Mouse (Mus musculus) midbrain, embryonic 13.5 days (tissue): ENCODE results near the gene Kdm5a. TPM values are rescaled to one million over a fixed set of nuclear protein-coding genes. Genes with fewer than 3 reads are reported as not detected.
A peak's percentile ranks its signal among the peaks of the same experiment; 100 is the strongest.

Source experiments
- ATAC-seq: fragments of 200-750 bp; cut with Nextera tagmentation; 2 replicates; pipeline ENCODE4 v1.8.0; 2017; ENCODE audit warnings: mild to moderate bottlenecking, moderate TSS enrichment, moderate library complexity
- H3K27ac ChIP-seq: fragments of 300-500 bp; sonication (generic); 2 replicates; pipeline ENCODE4 v1.5.1; 2015; ENCODE audit warnings: inconsistent platforms, mild to moderate bottlenecking, moderate library complexity
- H3K27me3 ChIP-seq: fragments of 300-500 bp; sonication (generic); 2 replicates; pipeline ENCODE4 v1.6.1; 2015; ENCODE audit warnings: mild to moderate bottlenecking, inconsistent platforms
- H3K36me3 ChIP-seq: fragments of 300-500 bp; sonication (generic); 2 replicates; pipeline ENCODE4 v1.6.1; 2015; ENCODE audit warnings: mild to moderate bottlenecking, inconsistent platforms
- H3K4me1 ChIP-seq: fragments of 300-500 bp; sonication (generic); replicated peaks from 2 replicates; pipeline ENCODE4 v1.6.1; 2015; ENCODE audit warnings: inconsistent platforms
- H3K4me2 ChIP-seq: fragments of 300-500 bp; sonication (generic); replicated peaks from 2 replicates; pipeline ENCODE4 v1.6.1; 2015; ENCODE audit warnings: moderate library complexity, mild to moderate bottlenecking, inconsistent platforms
- H3K4me3 ChIP-seq: fragments of 300-500 bp; sonication (generic); replicated peaks from 2 replicates; pipeline ENCODE4 v1.5.1; 2015; ENCODE audit warnings: mild to moderate bottlenecking, inconsistent platforms
- H3K9ac ChIP-seq: fragments of 300-500 bp; sonication (generic); replicated peaks from 2 replicates; pipeline ENCODE4 v1.6.1; 2015; ENCODE audit warnings: mild to moderate bottlenecking, inconsistent platforms
- H3K9me3 ChIP-seq: fragments of 300-500 bp; sonication (generic); 2 replicates; pipeline ENCODE4 v1.6.1; 2016; ENCODE audit warnings: mild to moderate bottlenecking, inconsistent platforms
- WGBS: fragments of 180-500 bp; shearing (Covaris S2); methylation state at CpG from one replicate; pipeline ENCODE4 v1.1.7; 2015; 5-methylcytosine and 5-hydroxymethylcytosine counted together
- polyA plus RNA-seq: library from polyadenylated mRNA; unstranded; fragments of >200 nt; fragmentation: Nextera tagmentation; extraction: Ambion mirVana; gene quantifications from 2 replicates; pipeline ENCODE4 v1.2.1, GENCODE M21; 2015

The Kdm5a gene
- polyA plus RNA-seq, 1 experiment from 2014 or later, result 54.0 TPM

DNA sequence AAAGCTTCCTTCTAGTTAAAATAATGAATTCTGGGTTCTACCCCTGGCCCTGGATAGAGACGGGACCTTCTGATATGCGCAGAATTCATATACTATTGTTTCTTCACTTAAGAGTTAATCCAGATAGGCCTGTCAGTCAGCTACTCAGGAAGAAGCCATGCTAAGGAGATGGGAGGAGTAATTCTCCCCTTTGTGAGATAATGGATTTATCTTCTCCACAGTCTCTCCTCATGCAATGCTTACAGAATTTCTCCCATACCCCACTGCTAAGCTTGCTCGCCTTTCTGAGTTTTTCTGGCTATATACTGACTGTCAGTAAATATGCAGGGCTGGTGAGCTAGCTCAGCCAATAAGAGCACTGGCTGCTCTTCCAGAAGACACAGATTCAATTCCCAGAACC lies 86.3 kb downstream of the Kdm5a start:
- Histone ChIP-seq H3K36me3 (no peaks in the 10 kb centered on the region), H3K4me1 (no peaks in the 10 kb centered on the region), H3K4me2 (no peak overlapping the region), H3K27ac (no peak overlapping the region), H3K9me3 (no peaks in the 10 kb centered on the region), H3K27me3 (no peaks in the 10 kb centered on the region), H3K9ac (no peak overlapping the region), H3K4me3 (no peak overlapping the region)
- ATAC-seq, result no peak
- 88% methylated on average over 3 of the region's 3 CpGs for WGBS

DNA sequence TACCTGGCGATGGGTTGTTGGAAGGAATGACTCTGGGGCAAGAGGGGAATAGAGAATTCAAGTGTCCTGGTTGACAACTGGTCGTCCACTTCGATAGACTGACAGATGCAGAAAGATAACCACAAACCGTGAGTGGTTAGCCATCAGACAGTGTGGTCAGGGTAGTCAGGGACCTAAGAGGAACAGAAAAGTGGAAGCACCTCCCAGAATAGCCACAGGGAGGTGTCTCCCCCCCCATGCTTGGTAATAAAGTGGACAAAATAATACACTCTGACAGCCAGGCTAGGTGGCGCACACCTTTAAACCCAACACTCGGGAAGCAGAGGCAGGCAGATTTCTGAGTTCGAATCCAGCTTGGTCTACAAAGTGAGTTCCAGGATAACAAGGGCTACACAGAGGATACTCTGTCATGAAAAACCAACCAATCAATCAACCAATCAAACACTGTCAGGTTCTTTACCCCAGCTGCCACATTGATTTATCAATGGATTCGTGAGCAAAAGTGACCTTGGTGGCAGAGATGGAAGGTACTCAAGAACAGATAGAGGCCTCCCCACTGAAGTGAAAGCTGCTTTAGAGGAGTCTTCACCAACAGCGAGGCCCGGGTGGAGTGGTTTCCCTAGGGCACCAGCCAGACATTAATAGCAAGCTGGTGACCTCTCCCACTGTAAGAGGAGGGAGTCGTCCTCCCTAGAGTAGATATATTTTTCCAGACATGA lies 88.6 kb downstream of the Kdm5a start:
- no peak overlapping the region for H3K4me2 ChIP-seq
- H3K27me3 ChIP-seq, result no peaks in the 10 kb centered on the region
- no peaks in the 10 kb centered on the region for H3K4me1 ChIP-seq
- H3K4me3 ChIP-seq, result no peak overlapping the region
- 90% methylated on average over 11 of the region's 11 CpGs for WGBS
- no peaks in the 10 kb centered on the region for H3K9me3 ChIP-seq
- no peaks in the 10 kb centered on the region for H3K36me3 ChIP-seq
- no peak overlapping the region for H3K9ac ChIP-seq
- H3K27ac ChIP-seq, result no peak overlapping the region
- ATAC-seq, result no peak

DNA sequence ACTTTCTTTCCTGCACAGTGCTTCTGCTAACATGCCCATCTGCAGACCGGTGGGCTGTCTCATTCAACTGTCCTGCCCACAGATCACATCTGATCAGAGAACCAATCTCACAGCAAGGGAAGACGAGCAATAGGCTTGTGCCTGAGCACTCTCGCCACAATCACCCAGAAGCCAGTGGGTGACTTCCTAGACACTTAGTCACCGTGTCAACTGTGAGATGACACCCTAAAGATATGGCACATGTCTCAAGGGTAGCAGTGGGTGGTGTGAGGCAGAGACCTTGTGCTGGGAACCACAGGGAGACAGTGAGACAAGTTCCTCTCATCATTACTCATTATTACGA lies 89.2 kb downstream of the Kdm5a start:
- no peak overlapping the region for H3K9ac ChIP-seq
- H3K4me2 ChIP-seq, result no peak overlapping the region
- H3K9me3 ChIP-seq, result no peaks in the 10 kb centered on the region
- H3K36me3 ChIP-seq, result no peaks in the 10 kb centered on the region
- WGBS, result 86% methylated on average over 5 of the region's 5 CpGs
- no peaks in the 10 kb centered on the region for H3K4me1 ChIP-seq
- no peak overlapping the region for H3K27ac ChIP-seq
- H3K27me3 ChIP-seq, result no peaks in the 10 kb centered on the region
- no peak for ATAC-seq
- H3K4me3 ChIP-seq, result no peak overlapping the region

DNA sequence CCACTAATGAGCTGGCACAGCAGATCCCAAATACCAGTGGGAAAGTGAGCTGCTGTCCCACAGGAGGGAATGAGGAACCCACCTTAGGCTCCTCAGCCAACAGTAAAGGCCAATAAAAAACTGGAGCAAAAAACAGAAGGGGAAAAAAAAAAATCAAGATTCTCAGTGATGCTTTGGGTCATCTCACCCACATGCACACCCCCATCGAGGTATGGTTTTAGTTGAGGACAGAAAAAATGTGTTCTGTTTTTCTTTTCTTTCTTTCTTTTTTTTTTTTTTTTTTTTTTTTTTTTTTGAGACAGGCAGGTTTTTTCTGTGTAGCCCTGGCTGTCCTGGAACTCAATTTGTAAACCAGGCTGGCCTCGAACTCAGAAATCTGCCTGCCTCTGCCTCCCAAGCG lies 89.6 kb downstream of the Kdm5a start:
- Histone ChIP-seq H3K4me1 (no peaks in the 10 kb centered on the region), H3K9ac (no peak overlapping the region), H3K27me3 (no peaks in the 10 kb centered on the region), H3K27ac (no peak overlapping the region), H3K9me3 (no peaks in the 10 kb centered on the region), H3K36me3 (no peaks in the 10 kb centered on the region), H3K4me3 (no peak overlapping the region), H3K4me2 (no peak overlapping the region)
- 91% methylated on average over 3 of the region's 3 CpGs for WGBS
- no peak for ATAC-seq

DNA sequence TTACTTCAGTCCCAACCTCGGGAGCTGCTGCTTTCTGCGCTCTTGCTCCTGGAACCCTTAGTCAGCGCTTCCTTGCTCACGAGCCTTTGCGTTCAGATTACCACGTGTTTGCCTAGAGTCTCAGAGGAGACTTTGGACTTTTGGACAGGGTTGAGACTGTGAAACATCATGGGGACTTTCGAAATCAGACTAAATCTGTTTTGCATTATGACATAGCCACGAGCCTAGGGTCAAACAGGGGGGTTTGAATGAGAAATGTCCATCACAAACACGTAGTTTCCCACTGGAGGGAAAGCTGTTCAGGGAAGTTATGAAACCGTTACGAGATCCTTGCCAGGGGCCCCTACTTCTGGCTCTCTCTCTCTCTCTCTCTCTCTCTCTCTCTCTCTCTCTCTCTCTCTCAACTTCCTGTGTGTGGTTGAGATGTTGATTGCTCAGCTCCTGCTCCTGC lies 90.7 kb downstream of the Kdm5a start:
- no peak overlapping the region for H3K9ac ChIP-seq
- 75% methylated on average over 11 of the region's 11 CpGs for WGBS
- H3K4me3 ChIP-seq, result no peak overlapping the region
- ATAC-seq, result no peak
- H3K27ac ChIP-seq, result no peak overlapping the region
- H3K9me3 ChIP-seq, result no peaks in the 10 kb centered on the region
- H3K36me3 ChIP-seq, result no peaks in the 10 kb centered on the region
- H3K4me1 ChIP-seq, result no peaks in the 10 kb centered on the region
- H3K27me3 ChIP-seq, result no peaks in the 10 kb centered on the region
- H3K4me2 ChIP-seq, result no peak overlapping the region

DNA sequence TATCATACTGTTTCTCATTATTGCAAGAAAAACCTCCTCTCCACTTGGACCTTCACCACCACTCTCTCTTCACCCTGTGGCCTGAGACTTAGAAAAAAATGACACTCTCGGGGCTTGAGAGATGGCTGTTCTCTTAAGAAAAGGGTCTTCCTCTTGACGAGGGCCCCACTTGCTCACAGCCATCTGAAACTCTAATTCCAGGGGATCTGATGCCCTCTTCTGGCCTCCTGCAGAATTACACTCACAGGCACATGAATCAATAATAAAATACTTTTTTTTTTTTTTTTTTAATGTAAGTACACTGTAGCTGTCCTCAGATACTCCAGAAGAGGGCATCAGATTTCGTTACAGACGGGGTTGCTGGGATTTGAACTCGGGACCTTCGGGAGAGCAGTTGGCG lies 93.2 kb downstream of the Kdm5a start:
- no peaks in the 10 kb centered on the region for H3K36me3 ChIP-seq
- no peaks in the 10 kb centered on the region for H3K4me1 ChIP-seq
- no peak overlapping the region for H3K4me2 ChIP-seq
- H3K27ac ChIP-seq, result no peak overlapping the region
- no peak overlapping the region for H3K9ac ChIP-seq
- ATAC-seq, result no peak
- WGBS, result 75% methylated on average over 7 of the region's 7 CpGs
- peaks cover 12% of the 10 kb centered on the region for H3K27me3 ChIP-seq
- H3K9me3 ChIP-seq, result no peaks in the 10 kb centered on the region
- H3K4me3 ChIP-seq, result no peak overlapping the region

DNA sequence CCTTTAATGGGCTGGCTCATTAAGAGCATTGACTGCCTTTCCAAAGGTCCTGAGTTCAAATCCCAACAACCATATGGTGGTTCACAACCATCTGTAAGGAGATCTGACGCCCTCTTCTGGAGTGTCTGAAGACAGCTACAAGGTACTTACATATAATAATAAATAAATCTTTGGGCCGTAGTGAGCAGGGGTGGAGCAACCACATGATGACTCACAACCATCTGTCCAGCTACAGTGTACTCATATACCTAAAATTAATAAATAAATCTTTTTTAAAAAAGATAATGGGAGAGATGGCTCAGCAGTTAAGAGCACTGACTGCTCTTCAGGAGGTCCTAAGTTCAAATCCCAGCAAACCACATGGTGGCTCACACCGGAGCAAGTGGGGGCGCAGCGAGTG lies 93.8 kb downstream of the Kdm5a start:
- H3K9ac ChIP-seq, result no peak overlapping the region
- no peaks in the 10 kb centered on the region; the same call in 1 of the 2 replicates for H3K4me1 ChIP-seq
- H3K27me3 ChIP-seq, result peaks cover 19% of the 10 kb centered on the region
- H3K9me3 ChIP-seq, result no peaks in the 10 kb centered on the region
- H3K36me3 ChIP-seq, result no peaks in the 10 kb centered on the region
- ATAC-seq, result no peak
- 92% methylated on average over 5 of the region's 5 CpGs for WGBS
- H3K4me3 ChIP-seq, result no peak overlapping the region
- H3K4me2 ChIP-seq, result no peak overlapping the region
- no peak overlapping the region for H3K27ac ChIP-seq

DNA sequence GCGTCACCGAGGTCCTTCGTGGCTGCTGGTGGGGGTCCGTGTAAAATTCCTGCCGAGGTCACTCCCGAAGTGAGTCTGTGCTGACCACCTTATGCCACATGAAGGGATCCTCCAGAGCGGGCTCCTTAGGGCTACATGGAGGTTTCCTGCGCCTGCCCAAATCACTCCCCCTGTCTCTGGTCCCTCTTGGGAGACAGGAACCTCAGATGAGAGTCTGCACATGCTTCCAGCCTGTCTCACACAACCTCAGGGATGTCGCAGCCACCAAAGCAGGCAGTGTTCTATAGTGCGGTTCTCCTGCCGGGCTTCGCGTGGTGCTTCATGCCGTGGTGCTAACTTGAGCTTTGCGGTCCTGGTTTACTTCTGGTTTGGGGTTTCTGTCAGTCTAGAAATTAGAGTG lies 97.3 kb downstream of the Kdm5a start:
- Histone ChIP-seq H3K4me3 (no peak overlapping the region), H3K9ac (no peak overlapping the region), H3K4me2 (no peak overlapping the region), H3K36me3 (no peaks in the 10 kb centered on the region), H3K27me3 (peaks cover 50% of the 10 kb centered on the region), H3K4me1 (peaks cover 14% of the 10 kb centered on the region), H3K27ac (no peak overlapping the region), H3K9me3 (no peaks in the 10 kb centered on the region)
- 73% methylated on average over 15 of the region's 15 CpGs for WGBS
- no peak for ATAC-seq

DNA sequence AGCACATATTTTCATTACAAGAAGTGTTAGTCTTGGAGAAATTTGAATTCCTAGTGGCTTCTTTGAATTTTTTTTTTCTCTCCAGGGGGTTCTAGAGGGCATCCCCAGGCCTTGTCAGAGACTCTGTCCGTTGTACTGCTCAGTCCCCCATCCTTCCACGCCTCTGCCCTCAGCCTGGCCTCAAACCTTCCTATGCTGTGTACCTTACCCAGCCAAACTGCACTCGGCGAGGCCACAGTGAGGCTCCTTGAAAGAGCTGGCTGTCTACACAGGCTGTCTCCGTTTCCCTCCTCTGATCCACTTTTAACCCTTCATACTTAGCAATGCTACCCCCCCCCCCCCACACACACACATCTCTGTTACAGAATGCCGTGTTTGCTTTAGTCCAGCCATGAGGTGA lies 98.3 kb downstream of the Kdm5a start:
- no peak for ATAC-seq
- no peak overlapping the region for H3K9ac ChIP-seq
- H3K27ac ChIP-seq, result no peak overlapping the region
- no peak overlapping the region for H3K4me2 ChIP-seq
- no peaks in the 10 kb centered on the region for H3K36me3 ChIP-seq
- WGBS, result 61% methylated on average over 6 of the region's 6 CpGs
- peaks cover 14% of the 10 kb centered on the region for H3K4me1 ChIP-seq
- H3K9me3 ChIP-seq, result no peaks in the 10 kb centered on the region
- H3K4me3 ChIP-seq, result no peak overlapping the region
- peaks cover 51% of the 10 kb centered on the region for H3K27me3 ChIP-seq

DNA sequence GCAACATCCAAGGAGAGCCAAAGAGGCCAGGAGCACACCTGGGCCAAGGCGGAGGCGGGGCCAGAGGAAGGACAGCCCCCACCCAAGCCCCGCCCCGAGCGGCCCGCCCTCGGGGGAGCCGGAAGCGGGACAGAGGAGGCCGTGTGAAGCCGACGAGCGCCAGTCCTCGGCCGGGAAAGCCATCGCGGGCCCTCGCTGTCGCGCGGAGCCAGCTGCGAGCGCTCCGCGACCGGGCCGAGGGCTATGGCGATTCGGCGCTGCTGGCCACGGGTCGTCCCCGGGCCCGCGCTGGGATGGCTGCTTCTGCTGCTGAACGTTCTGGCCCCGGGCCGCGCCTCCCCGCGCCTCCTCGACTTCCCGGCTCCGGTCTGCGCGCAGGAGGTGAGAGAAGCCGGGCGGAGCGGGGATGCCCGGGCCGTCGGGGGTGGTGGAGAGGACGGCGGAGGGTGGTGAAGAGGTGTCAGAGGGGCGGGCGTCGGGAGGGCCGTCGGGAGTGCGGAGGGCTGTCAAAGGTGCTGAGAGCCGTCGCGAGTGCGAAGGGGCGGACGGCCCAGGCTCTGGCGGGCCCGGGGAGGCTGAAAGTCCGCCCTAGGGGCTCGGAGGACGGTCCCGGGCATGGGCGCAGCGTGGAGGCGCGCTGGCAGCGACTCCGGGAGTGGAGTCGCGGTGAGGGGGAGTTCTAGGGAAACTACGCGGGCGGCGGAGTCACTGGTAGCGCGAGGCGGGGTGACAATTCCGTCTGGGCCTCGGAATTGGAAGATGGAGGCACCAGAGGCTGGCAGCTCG lies 99.4 kb downstream of the Kdm5a start, which contains the start of gene Il17ra:
Gene Il17ra, plus strand, starts transcription at position 162 of the 786 bp plus-strand sequence.
- Histone ChIP-seq H3K4me3 (peak within 1 kb of the TSS; percentile 53), H3K27ac (no peak within 1 kb of the TSS), H3K4me1 (peaks cover 14% of the 10 kb centered on the region), H3K36me3 (no peaks in the 10 kb centered on the region), H3K4me2 (peak within 1 kb of the TSS; percentile 65), H3K9me3 (no peaks in the 10 kb centered on the region), H3K9ac (peak within 1 kb of the TSS; percentile 68), H3K27me3 (peaks cover 51% of the 10 kb centered on the region)
- WGBS, result under 1% methylated on average over 89 of the region's 90 CpGs
- peak; percentile 88 for ATAC-seq

DNA sequence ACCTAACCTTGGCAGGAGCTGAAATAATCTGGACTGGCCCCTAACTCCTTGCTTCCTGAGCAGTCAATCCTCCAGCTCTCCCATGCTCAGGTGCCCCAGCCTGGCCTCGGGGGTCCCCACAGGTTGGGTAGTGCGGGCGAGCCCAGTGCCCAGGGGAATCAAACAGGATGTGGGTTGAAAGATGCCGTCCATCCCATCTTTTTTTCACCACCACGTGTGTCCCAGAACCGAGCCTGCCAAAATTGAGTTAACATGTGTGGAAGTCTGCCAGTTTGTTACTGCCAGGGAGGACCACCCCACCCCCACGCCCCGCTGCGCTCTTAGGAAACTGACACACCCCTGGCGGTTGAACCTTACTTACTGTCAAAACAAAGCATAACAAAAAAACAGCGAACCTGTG lies 100.0 kb downstream of the Kdm5a start:
- Histone ChIP-seq H3K4me2 (peak overlapping the region; percentile 65), H3K27ac (no peak overlapping the region), H3K9me3 (no peaks in the 10 kb centered on the region), H3K36me3 (no peaks in the 10 kb centered on the region), H3K4me1 (peaks cover 14% of the 10 kb centered on the region), H3K27me3 (peaks cover 51% of the 10 kb centered on the region), H3K4me3 (peak overlapping the region; percentile 53), H3K9ac (peak overlapping the region; percentile 68)
- 7% methylated on average over 11 of the region's 11 CpGs for WGBS
- peak; percentile 21; the same call in 1 of the 2 replicates for ATAC-seq

DNA sequence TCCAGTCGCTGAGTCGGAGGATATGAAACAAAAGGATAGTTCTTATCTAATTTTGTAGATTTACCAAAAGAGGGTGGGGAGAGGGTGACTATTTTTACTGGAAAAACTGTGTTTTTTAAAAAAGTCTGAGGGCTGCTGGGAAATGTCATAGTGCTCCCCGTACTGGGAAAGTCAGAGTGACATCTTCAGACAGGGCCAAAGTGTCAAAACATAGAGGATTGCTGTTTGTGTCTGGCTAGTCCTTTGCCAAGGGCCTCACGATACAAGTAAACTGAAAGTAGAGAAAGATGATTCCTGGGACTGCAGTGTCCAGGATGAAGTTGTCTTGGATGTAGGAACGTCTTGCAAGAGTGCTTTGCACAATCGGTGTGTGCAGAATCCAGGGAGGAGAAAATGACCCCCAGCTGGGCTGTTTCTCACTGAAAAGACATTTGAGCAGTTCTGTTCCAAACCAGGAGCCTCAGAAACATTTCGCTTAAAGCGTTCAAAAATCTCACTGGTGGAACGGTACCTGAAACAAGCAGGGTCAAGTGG lies 100.5 kb downstream of the Kdm5a start:
- H3K27me3 ChIP-seq, result peaks cover 51% of the 10 kb centered on the region
- H3K27ac ChIP-seq, result no peak overlapping the region
- H3K4me2 ChIP-seq, result peak overlapping the region; percentile 65
- H3K9ac ChIP-seq, result no peak overlapping the region
- ATAC-seq, result no peak
- H3K36me3 ChIP-seq, result no peaks in the 10 kb centered on the region
- H3K4me1 ChIP-seq, result peaks cover 14% of the 10 kb centered on the region
- 53% methylated on average over 9 of the region's 9 CpGs for WGBS
- no peaks in the 10 kb centered on the region for H3K9me3 ChIP-seq
- H3K4me3 ChIP-seq, result peak overlapping the region; percentile 53
